Comparison of ENCODE assay signal across 17 mouse cellular contexts in genomic region chr2:168565538-168566253, GRCm38 (mm10). TPM values are rescaled to one million over a fixed set of nuclear protein-coding genes. Genes with fewer than 3 reads are reported as not detected.
DNase-seq lines count a peak whose midpoint lies in the region; ATAC-seq lines count a peak whose summit lies in the region.
"Had no signal": no experiment of that assay in that cellular context is flagged by ENCODE, and none has a peak within 500 bp of the region (broad histone marks: within the 10 kb centered on the region; RNA-seq: fewer than 3 reads in every experiment).

No protein-coding gene starts in this region.

- H3K4me2 ChIP-seq in heart, embryonic 13.5 days, result no peak overlapping the region
- H3K4me2 ChIP-seq in kidney, embryonic 14.5 days (replicated peaks; ENCODE audit: low read depth, low read length), result no peak overlapping the region
- no peak overlapping the region for H3K4me2 ChIP-seq in kidney, embryonic 15.5 days
- H3K4me2 ChIP-seq in lung, embryonic 16.5 days (ENCODE audit: low read depth, low read length), result peak overlapping the region; percentile 17; the same call in 1 of the 2 replicates
- H3K4me2 ChIP-seq: limb, embryonic 12.5 days had no signal

- no peaks in the 10 kb centered on the region for H3K9me3 ChIP-seq in heart, embryonic 13.5 days
- H3K9me3 ChIP-seq in kidney, embryonic 14.5 days (ENCODE audit: control insufficient read depth, low read length), result no peaks in the 10 kb centered on the region
- no peaks in the 10 kb centered on the region for H3K9me3 ChIP-seq in kidney, embryonic 15.5 days (replicated peaks)
- H3K9me3 ChIP-seq in lung, embryonic 16.5 days (ENCODE audit: control insufficient read depth, low read length), result 0 out of 2 replicates have a peak, but pooled peaks cover 2% of the 10 kb centered on the region

- no peak overlapping the region for H3K9ac ChIP-seq in heart, embryonic 13.5 days
- H3K9ac ChIP-seq in kidney, embryonic 14.5 days (ENCODE audit: low read depth, low read length), result no peak overlapping the region
- H3K9ac ChIP-seq in kidney, embryonic 15.5 days, result no peak overlapping the region
- no peak overlapping the region for H3K9ac ChIP-seq in lung, embryonic 16.5 days (ENCODE audit: low read length)
- H3K9ac ChIP-seq: limb, embryonic 12.5 days; liver, embryonic 14.5 days had no signal

- H3K27me3 ChIP-seq in heart, embryonic 13.5 days (replicated peaks), result 0 out of 2 replicates have a peak, but pooled peaks cover 15% of the 10 kb centered on the region
- H3K27me3 ChIP-seq in kidney, embryonic 14.5 days (ENCODE audit: control insufficient read depth, insufficient read depth, low read length), result no peaks in the 10 kb centered on the region
- peaks cover 12% of the 10 kb centered on the region; the same call in 1 of the 2 replicates for H3K27me3 ChIP-seq in kidney, embryonic 15.5 days
- no peaks in the 10 kb centered on the region for H3K27me3 ChIP-seq in lung, embryonic 16.5 days (ENCODE audit: control insufficient read depth, insufficient read depth, low read depth, low read length)

- peaks cover 47% of the 10 kb centered on the region for H3K36me3 ChIP-seq in heart, embryonic 13.5 days
- H3K36me3 ChIP-seq in kidney, embryonic 14.5 days (ENCODE audit: control insufficient read depth, insufficient read depth, low read length), result no peaks in the 10 kb centered on the region
- peaks cover 11% of the 10 kb centered on the region; the same call in 1 of the 2 replicates for H3K36me3 ChIP-seq in kidney, embryonic 15.5 days
- no peaks in the 10 kb centered on the region for H3K36me3 ChIP-seq in lung, embryonic 16.5 days (ENCODE audit: control insufficient read depth, insufficient read depth, low read length)

- 66% methylated on average over 19 of the region's 19 CpGs for WGBS in heart, embryonic 13.5 days
- 78% methylated on average over 19 of the region's 19 CpGs for WGBS in kidney, embryonic 14.5 days
- 81% methylated on average over 19 of the region's 19 CpGs for WGBS in kidney, embryonic 15.5 days
- 67% methylated on average over 19 of the region's 19 CpGs for WGBS in lung, embryonic 16.5 days

- ATAC-seq in heart, embryonic 13.5 days (ENCODE audit: extremely low read depth, insufficient number of reproducible peaks, low FRiP score, low TSS enrichment), result no peak
- ATAC-seq in kidney, embryonic 14.5 days (ENCODE audit: low FRiP score, low TSS enrichment), result 0 out of 2 replicates have a peak, but pooled peaks have one; percentile 15
- ATAC-seq in kidney, embryonic 15.5 days (replicated peaks; ENCODE audit: low FRiP score), result no peak
- peak; percentile 77 for ATAC-seq in lung, embryonic 16.5 days (ENCODE audit: low read depth)
- ATAC-seq in megakaryocyte-erythroid progenitor cell, adult 5-6 weeks (replicated peaks; ENCODE audit: low FRiP score, low TSS enrichment, poor library complexity, severe bottlenecking), result peak; percentile 35; the same call in 1 of the 2 replicates

- peaks cover 50% of the 10 kb centered on the region for H3K4me1 ChIP-seq in heart, embryonic 13.5 days
- H3K4me1 ChIP-seq in kidney, embryonic 14.5 days (ENCODE audit: control insufficient read depth, insufficient read depth, low read length), result peaks cover 12% of the 10 kb centered on the region
- H3K4me1 ChIP-seq in kidney, embryonic 15.5 days, result peaks cover 22% of the 10 kb centered on the region
- peaks cover 15% of the 10 kb centered on the region; the same call in 1 of the 2 replicates for H3K4me1 ChIP-seq in lung, embryonic 16.5 days (replicated peaks; ENCODE audit: control insufficient read depth, insufficient read depth, low read length)

- no peak overlapping the region for H3K4me3 ChIP-seq in heart, embryonic 13.5 days
- no peak overlapping the region for H3K4me3 ChIP-seq in kidney, embryonic 14.5 days (ENCODE audit: low read length)
- H3K4me3 ChIP-seq in kidney, embryonic 15.5 days (replicated peaks), result no peak overlapping the region
- no peak overlapping the region for H3K4me3 ChIP-seq in lung, embryonic 16.5 days (ENCODE audit: low read length)
- H3K4me3 ChIP-seq: heart, adult 2 months; layer of hippocampus, adult 2 months; limb, embryonic 12.5 days had no signal

- H3K27ac ChIP-seq in heart, embryonic 13.5 days (replicated peaks), result peak overlapping the region; percentile 48; the same call in 1 of the 2 replicates
- H3K27ac ChIP-seq in kidney, embryonic 14.5 days (ENCODE audit: low read depth, low read length), result no peak overlapping the region
- no peak overlapping the region for H3K27ac ChIP-seq in kidney, embryonic 15.5 days
- H3K27ac ChIP-seq in lung, embryonic 16.5 days (ENCODE audit: low read length), result no peak overlapping the region
- H3K27ac ChIP-seq: heart, adult 2 months; layer of hippocampus, adult 2 months; limb, embryonic 12.5 days; liver, embryonic 14.5 days had no signal

- no peak for DNase-seq in heart, adult 9 months (ENCODE audit: low spot score in 2 of 2)
- DNase-seq in lung, postnatal 25 days (ENCODE audit: low spot score), result no peak
- DNase-seq in thymus, postnatal 4 days, result no peak
- DNase-seq: cerebellum, adult 9-11 months; gastrocnemius, postnatal 10 days; heart, adult 2 months; kidney, adult 8-10 months; thymus, adult 2 months had no signal

RNA-seq across cellular contexts. Expression of gene Nfatc2, which starts 35.8 kb away (rescaled TPM):
- polyA plus RNA-seq in heart, embryonic 13.5 days (2015; fragmentation: Nextera tagmentation; extraction: Ambion mirVana), result 9.3 and 10.1 TPM in 2 replicates
- polyA plus RNA-seq in kidney, embryonic 14.5 days (2014; fragmentation: Nextera tagmentation; extraction: Ambion mirVana), result 1.7 and 2.7 TPM in 2 replicates
- 2.5 and 2.6 TPM in 2 replicates for polyA plus RNA-seq in kidney, embryonic 15.5 days (2015; fragmentation: Nextera tagmentation; extraction: Ambion mirVana)
- 1.6 TPM in 2 replicates for polyA plus RNA-seq in lung, embryonic 16.5 days (2015; fragmentation: Nextera tagmentation; extraction: Ambion mirVana)
- total RNA-seq in megakaryocyte-erythroid progenitor cell, adult 5-6 weeks (2014; fragmentation: Nextera tagmentation), result 0.44 and 0.69 TPM in 2 replicates
- 0.33 and 0.46 TPM in 2 replicates for total RNA-seq in megakaryocyte-erythroid progenitor cell, adult 5-6 weeks (2017)
- total RNA-seq: MEL had no signal

Comparison
In these comparisons a context has a peak if more than half of its experiments do, and no peak if none do; other contexts are left out.
1. ATAC-seq: peak in kidney, embryonic 14.5 days (single experiment), lung, embryonic 16.5 days (single experiment) and megakaryocyte-erythroid progenitor cell, adult 5-6 weeks (single experiment); none in heart, embryonic 13.5 days (single experiment) and kidney, embryonic 15.5 days (single experiment).